Mouse (Mus musculus) intestine, embryonic 16.5 days (tissue): ENCODE data around the gene Cd84. TPM values are rescaled to one million over a fixed set of nuclear protein-coding genes. Genes with fewer than 3 reads are reported as not detected.
"Not testable (repeated sequence)": the region's sequence is repeated elsewhere in the genome, so short reads cannot be mapped to it uniquely, and the experiment has no call there.

Source experiments
- ATAC-seq: fragments of 200-750 bp; cut with Nextera tagmentation; 2 replicates; pipeline ENCODE4 v1.8.0; 2017; ENCODE audit warnings: moderate TSS enrichment, moderate library complexity
- H3K27ac ChIP-seq: fragments of 300-500 bp; sonication (generic); 2 replicates; pipeline ENCODE4 v1.5.1; 2014; ENCODE audit warnings: mild to moderate bottlenecking, low read length
- H3K27me3 ChIP-seq: fragments of 300-500 bp; sonication (generic); replicated peaks from 2 replicates; pipeline ENCODE4 v1.6.1; 2014; ENCODE audit warnings: low read length, control low read depth, mixed read lengths; ENCODE audit not compliant: control insufficient read depth, insufficient read depth
- H3K36me3 ChIP-seq: fragments of 300-500 bp; sonication (generic); 2 replicates; pipeline ENCODE4 v1.6.1; 2014; ENCODE audit warnings: low read length, control low read depth; ENCODE audit not compliant: control insufficient read depth, insufficient read depth
- H3K4me1 ChIP-seq: fragments of 300-500 bp; sonication (generic); 2 replicates; pipeline ENCODE4 v1.6.1; 2014; ENCODE audit warnings: low read length, control low read depth, mixed read lengths; ENCODE audit not compliant: control insufficient read depth, insufficient read depth
- H3K4me2 ChIP-seq: fragments of 300-500 bp; sonication (generic); 2 replicates; pipeline ENCODE4 v1.6.1; 2014; ENCODE audit warnings: low read depth, low read length, control low read depth
- H3K4me3 ChIP-seq: fragments of 300-500 bp; sonication (generic); 2 replicates; pipeline ENCODE4 v1.5.1; 2014; ENCODE audit warnings: mild to moderate bottlenecking, low read length
- H3K9ac ChIP-seq: fragments of 300-500 bp; sonication (generic); 2 replicates; pipeline ENCODE4 v1.6.1; 2014; ENCODE audit warnings: low read depth, low read length
- H3K9me3 ChIP-seq: fragments of 300-500 bp; sonication (generic); 2 replicates; pipeline ENCODE4 v1.6.1; 2016; ENCODE audit warnings: low read length, control low read depth; ENCODE audit not compliant: control insufficient read depth
- WGBS: fragments of 180-500 bp; shearing (Covaris S2); extraction: QIAGEN DNeasy Blood & Tissue Kit; methylation state at CpG from one replicate; pipeline ENCODE4 v1.1.7; 2014; 5-methylcytosine and 5-hydroxymethylcytosine counted together
- polyA plus RNA-seq: library from polyadenylated mRNA; unstranded; fragments of >200 nt; fragmentation: Nextera tagmentation; extraction: Ambion mirVana; gene quantifications from 2 replicates; pipeline ENCODE4 v1.2.1, GENCODE M21; 2015

Cd84 gene
- polyA plus RNA-seq, 1 experiment from 2014 or later = 1.1 TPM

DNA sequence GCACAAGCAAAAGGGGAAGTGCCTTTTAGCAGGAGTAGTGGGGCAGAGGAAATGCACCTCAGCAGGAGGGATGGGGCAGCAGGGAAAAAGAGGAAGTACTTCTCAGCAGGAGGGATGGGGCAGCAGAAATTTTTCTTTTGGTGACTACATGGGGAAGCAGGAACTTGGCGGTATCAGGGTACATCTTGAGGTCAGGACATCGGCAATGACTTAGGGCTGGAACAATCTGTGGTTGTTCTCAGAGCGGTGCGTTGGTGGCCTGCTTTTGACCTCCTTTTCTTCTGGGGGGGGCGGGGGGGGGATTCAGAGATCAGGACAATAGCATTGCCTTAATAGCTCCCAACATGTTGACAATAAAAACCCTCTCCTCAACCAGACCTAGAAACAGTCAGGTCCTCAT, 55.9 kb downstream of the Cd84 start, which contains the start of gene Gm10521:
TSS of gene Gm10521 (plus strand) at position 301 of the 400 bp plus-strand sequence.
- not testable (repeated sequence) for H3K9me3 ChIP-seq, H3K27me3 ChIP-seq, H3K4me1 ChIP-seq, ATAC-seq, H3K36me3 ChIP-seq, H3K9ac ChIP-seq, H3K4me2 ChIP-seq, H3K27ac ChIP-seq, H3K4me3 ChIP-seq
- WGBS = 79% methylated on average over 5 of the region's 5 CpGs

DNA sequence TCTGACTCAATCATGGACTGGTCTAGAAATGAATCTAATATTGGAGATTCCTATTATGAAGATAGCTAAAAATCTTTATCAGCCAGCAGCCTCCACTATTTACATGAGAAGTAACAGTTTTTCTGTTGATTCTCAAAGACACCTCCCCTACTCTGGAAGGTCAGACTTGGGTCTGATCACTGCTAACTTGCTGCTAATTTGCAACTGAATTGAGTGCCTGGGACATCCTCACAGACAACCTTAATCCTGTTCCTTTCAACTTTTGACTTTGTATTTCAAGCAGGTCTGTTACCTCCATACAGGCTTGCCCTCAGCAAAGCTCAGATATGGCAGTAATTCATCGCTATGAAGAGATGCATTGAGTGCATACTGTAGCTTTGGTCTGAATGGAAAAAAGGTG, 64.5 kb downstream of the Cd84 start:
- 86% methylated on average over 1 of the region's 1 CpGs for WGBS
- no peaks in the 10 kb centered on the region for H3K9me3 ChIP-seq
- H3K4me3 ChIP-seq = no peak overlapping the region
- H3K4me1 ChIP-seq = no peaks in the 10 kb centered on the region
- H3K27me3 ChIP-seq = no peaks in the 10 kb centered on the region
- H3K36me3 ChIP-seq = no peaks in the 10 kb centered on the region
- ATAC-seq = no peak
- H3K27ac ChIP-seq = no peak overlapping the region
- no peak overlapping the region for H3K4me2 ChIP-seq
- no peak overlapping the region for H3K9ac ChIP-seq

DNA sequence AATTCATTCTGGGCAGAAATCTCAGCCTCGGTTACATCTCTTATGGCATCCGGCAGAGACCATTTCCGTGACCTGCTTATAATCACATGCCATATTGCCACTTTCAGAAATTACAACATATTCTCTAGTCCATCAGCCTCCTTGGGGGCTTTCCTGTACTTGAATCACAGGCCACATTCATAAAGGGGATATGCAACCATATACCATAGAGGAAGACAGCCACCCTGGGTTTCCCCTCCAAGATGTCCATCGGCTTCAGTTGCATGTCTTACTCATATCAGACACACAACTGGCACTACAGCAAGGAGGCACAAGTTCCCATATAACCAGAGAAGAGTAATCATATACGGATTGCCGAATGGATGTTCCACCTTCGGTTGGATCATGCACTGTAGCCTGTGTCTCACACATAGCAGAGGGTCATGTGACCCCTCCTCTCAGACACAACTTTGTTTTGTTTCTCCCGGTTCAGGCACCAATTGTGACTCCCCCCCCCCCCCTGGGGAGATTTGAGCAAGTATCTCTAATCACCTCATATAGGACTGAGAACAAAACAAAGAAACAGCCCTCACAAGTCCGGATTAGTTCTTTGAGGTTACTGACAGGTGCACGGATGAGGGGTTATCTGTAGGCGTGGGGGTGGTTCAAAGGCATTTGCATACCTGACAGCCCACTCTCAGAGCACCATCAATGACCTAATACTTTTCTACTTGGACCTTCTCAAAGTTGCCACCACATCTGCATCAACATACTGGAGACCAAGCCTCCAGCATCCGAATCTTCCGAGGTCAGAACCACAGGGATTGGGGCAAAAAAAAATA, 76.4 kb downstream of the Cd84 start:
- Histone ChIP-seq H3K4me1 (no peaks in the 10 kb centered on the region), H3K9ac (no peak overlapping the region), H3K27me3 (no peaks in the 10 kb centered on the region), H3K4me3 (no peak overlapping the region), H3K4me2 (no peak overlapping the region), H3K27ac (no peak overlapping the region), H3K9me3 (no peaks in the 10 kb centered on the region), H3K36me3 (no peaks in the 10 kb centered on the region)
- 81% methylated on average over 13 of the region's 13 CpGs for WGBS
- ATAC-seq = no peak

DNA sequence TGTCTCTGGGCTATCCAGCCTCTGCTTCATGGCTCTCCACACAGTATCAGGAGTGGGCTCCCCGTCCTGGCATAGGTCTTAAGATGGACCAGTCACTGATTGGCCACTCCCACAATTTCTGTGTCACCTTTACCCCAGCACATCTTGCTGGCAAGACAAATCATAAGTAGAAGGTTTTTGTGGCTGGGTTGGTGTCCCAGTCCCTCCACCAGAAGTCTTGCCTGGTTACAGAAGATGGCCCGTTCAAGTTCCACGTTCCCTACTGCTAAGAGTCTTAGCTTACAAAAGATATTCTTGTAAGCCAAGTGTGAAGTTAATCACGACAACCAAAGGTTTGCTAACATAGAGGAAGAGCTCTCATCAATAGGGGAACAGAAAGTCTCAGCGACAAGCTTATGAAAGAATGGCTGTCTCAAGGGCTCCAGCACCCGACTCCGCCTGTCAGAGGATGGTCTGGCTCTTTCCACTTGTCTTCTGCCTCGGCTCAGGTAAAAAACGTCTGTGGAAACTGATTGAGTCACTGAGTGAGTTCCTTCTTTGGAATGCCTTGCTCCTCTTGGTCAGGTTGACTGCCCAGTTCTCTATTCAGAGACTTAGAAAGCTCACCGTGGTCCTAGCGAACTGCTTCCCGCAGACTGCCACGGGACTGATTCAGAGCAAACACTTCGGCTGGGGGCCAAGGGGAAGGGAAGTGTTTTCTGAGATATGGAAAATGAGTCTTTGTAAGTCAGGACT, 78.0 kb downstream of the Cd84 start, which contains the start of gene Slamf6:
TSS of gene Slamf6 (plus strand) at position 211 of the 735 bp plus-strand sequence.
- Histone ChIP-seq H3K9ac (no peak within 1 kb of the TSS), H3K27me3 (no peaks in the 10 kb centered on the region), H3K9me3 (no peaks in the 10 kb centered on the region), H3K4me3 (no peak within 1 kb of the TSS), H3K36me3 (no peaks in the 10 kb centered on the region), H3K4me1 (no peaks in the 10 kb centered on the region), H3K4me2 (no peak within 1 kb of the TSS), H3K27ac (no peak within 1 kb of the TSS)
- WGBS = 69% methylated on average over 14 of the region's 14 CpGs
- ATAC-seq = no peak

DNA sequence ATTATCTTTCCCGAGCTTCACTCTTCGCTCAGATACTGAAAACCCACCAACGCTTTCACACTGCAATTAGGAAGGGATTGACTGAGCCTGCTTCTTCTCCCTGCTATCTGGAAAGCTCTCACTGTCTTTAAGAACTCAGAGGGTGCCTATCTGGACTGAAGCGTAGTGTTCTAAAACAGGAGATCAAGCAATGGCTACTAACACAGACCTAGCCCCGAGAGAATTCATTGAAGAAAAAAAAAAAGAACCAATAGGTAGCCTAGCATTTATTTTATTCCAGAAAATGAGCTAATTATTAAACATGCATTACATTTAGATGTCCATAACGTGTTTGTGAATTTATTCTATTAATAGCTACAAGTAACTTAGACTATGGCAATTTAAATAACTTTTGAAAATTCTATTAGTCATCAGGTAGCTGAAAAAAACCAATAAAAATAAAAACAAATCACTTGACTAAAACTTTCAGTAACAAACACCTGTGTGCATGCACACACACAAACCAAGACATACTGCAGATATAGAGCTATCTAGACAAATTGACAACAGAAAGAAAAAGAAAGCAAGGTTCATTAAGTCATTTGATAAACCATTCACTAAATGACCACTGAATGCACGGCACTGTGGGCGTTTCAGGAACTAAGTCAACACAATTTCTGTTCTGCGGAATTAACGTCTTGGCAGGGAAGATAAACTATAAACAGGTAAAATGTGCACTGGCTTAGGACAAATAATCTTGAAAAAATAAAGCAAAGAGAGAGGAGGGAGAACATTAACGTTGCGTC, 78.8 kb downstream of the Cd84 start:
- H3K9ac ChIP-seq = no peak overlapping the region
- no peak for ATAC-seq
- no peaks in the 10 kb centered on the region for H3K36me3 ChIP-seq
- H3K4me2 ChIP-seq = no peak overlapping the region
- no peaks in the 10 kb centered on the region for H3K4me1 ChIP-seq
- 74% methylated on average over 12 of the region's 12 CpGs for WGBS
- H3K27ac ChIP-seq = no peak overlapping the region
- no peaks in the 10 kb centered on the region for H3K9me3 ChIP-seq
- H3K4me3 ChIP-seq = no peak overlapping the region
- no peaks in the 10 kb centered on the region for H3K27me3 ChIP-seq

DNA sequence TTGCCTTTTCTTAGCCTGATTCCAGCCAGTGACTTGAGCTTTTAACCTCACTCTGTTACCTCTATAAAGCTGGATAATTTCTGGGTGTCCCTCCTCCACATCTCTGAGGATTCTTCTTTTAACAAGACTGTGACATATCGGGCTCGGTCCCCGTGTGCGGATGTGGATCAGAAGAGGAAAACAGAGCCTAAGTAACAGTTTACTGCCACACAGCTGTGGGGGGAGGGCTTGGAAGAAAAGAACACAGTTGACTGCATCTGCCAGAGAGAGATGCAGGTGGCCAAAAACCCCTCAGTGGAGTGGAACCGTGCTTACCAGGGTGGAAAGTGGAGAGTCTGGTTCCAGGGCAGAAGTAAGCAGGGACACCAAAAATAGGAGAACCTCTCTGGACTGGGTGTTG, 79.7 kb downstream of the Cd84 start:
- 83% methylated on average over 5 of the region's 5 CpGs for WGBS
- no peak for ATAC-seq
- Histone ChIP-seq H3K36me3 (no peaks in the 10 kb centered on the region), H3K4me3 (no peak overlapping the region), H3K27ac (no peak overlapping the region), H3K9ac (no peak overlapping the region), H3K9me3 (no peaks in the 10 kb centered on the region), H3K27me3 (no peaks in the 10 kb centered on the region), H3K4me2 (no peak overlapping the region), H3K4me1 (no peaks in the 10 kb centered on the region)

DNA sequence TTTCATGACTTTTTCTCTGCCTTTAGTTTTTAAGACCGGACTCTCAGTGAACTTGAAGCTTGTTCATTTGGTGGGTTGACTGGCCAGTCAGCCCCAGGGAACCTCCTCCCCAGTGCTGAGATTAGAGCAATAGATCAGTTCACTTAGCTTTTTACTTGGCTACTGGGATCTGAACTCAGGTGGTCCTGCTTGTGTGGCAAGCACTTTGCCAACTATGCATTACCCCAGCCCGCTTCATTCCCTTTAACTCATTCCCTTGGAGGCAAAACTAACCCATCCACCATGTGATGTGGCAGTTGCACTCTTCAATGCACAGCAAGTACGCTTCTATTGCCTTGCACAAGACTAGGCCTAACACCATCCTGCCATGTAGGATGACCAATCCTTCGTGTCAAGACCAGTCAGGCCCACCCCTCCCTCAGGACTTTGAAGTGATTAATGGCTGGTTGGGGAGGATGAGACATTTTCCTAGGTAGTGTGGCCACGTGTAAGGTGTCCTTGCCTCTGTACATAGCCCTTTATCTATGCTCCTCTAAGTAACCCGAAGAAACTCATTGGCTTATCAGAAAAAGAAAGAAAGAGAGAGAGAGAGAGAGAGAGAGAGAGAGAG, 80.5 kb downstream of the Cd84 start:
- Histone ChIP-seq H3K4me3 (no peak overlapping the region), H3K4me2 (no peak overlapping the region), H3K9me3 (no peaks in the 10 kb centered on the region), H3K4me1 (no peaks in the 10 kb centered on the region), H3K27me3 (no peaks in the 10 kb centered on the region), H3K36me3 (no peaks in the 10 kb centered on the region), H3K9ac (no peak overlapping the region), H3K27ac (no peak overlapping the region)
- no peak for ATAC-seq
- 80% methylated on average over 6 of the region's 6 CpGs for WGBS

DNA sequence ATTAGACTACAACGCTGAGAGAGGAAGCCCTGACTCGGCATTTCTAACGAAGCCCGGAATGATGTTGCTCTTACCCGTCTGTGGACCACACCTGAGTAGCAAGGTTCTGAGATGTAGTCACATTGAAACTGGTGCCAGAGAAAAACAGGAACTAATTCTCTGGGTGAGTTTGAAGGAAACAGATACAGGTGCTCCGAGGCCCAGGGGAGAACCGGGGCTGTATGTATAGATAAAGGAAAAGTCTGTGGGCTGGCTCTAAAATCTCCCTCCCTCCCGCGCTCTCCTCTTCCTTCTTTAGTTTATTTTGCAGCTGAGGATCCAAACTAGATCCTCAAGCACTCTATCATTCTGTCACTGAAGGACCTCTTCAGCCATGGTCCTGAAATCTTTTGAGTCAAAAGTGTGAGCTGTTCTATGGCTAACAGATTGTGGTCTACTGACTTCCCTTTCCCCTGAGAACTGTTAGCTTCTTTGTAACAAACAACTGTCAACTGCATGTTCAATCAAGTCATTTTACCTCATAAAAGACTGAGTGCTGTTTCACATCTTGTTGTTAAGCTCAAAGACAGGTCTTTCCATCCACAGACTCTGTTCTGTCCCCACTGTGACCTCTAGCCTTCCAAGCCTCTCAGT, 81.6 kb downstream of the Cd84 start:
- H3K9ac ChIP-seq = no peak overlapping the region
- ATAC-seq = no peak
- H3K27ac ChIP-seq = no peak overlapping the region
- no peaks in the 10 kb centered on the region for H3K4me1 ChIP-seq
- H3K4me2 ChIP-seq = no peak overlapping the region
- H3K9me3 ChIP-seq = no peaks in the 10 kb centered on the region
- no peaks in the 10 kb centered on the region for H3K27me3 ChIP-seq
- WGBS = 61% methylated on average over 9 of the region's 9 CpGs
- H3K36me3 ChIP-seq = no peaks in the 10 kb centered on the region
- H3K4me3 ChIP-seq = no peak overlapping the region
